Mouse (Mus musculus) liver, postnatal 0 days (tissue): ENCODE results near the gene Tpsb2.

Experiments
- CTCF ChIP-seq: sonication (generic); IDR thresholded peaks from 2 replicates; pipeline ENCODE4 v1.5.1; 2016; ENCODE audit warnings: antibody characterized with exemption, low read depth
- EP300 ChIP-seq: IDR thresholded peaks from 2 replicates; pipeline ENCODE4 v1.6.1; 2016; ENCODE audit warnings: antibody characterized with exemption, low read depth, mild to moderate bottlenecking

DNA sequence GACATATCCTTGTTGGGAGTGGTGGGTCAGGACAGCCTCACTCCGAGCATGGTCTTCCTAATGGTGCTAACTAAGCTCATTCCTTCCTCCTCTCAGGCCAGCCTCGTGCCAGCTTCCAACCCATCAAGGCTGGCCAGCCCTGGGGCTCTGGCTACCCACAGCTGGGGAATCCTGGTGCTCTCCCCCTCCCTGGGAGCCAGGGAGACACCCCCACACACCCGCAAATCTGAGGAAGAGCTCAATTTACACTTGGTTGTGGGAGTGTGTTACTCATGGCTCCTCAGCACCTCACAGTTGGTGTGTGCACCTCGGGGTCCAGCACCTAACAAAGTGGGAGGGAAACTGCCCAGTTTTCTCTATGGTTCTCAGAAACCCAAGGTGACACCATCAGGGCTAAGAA, 45.1 kb downstream of the Tpsb2 start:
- TF ChIP-seq CTCF = no peak
- no peak for TF ChIP-seq EP300
